Mouse (Mus musculus) neural tube, embryonic 15.5 days (tissue): ENCODE data around the gene Gm10203. TPM values are rescaled to one million over a fixed set of nuclear protein-coding genes. Genes with fewer than 3 reads are reported as not detected.
"Not testable (repeated sequence)": the region's sequence is repeated elsewhere in the genome, so short reads cannot be mapped to it uniquely, and the experiment has no call there.

Source experiments
- ATAC-seq: fragments of 200-750 bp; cut with Nextera tagmentation; 2 replicates; pipeline ENCODE4 v1.8.0; 2017; ENCODE audit warnings: mild to moderate bottlenecking, moderate TSS enrichment, moderate library complexity; ENCODE audit not compliant: low FRiP score
- H3K27ac ChIP-seq: fragments of 300-500 bp; sonication (generic); replicated peaks from 2 replicates; pipeline ENCODE4 v1.5.1; 2015; ENCODE audit warnings: mild to moderate bottlenecking, inconsistent platforms
- H3K27me3 ChIP-seq: fragments of 300-500 bp; sonication (generic); replicated peaks from 2 replicates; pipeline ENCODE4 v1.6.1; 2015; ENCODE audit warnings: inconsistent platforms
- H3K36me3 ChIP-seq: fragments of 300-500 bp; sonication (generic); 2 replicates; pipeline ENCODE4 v1.6.1; 2015; ENCODE audit warnings: inconsistent platforms
- H3K4me1 ChIP-seq: fragments of 300-500 bp; sonication (generic); 2 replicates; pipeline ENCODE4 v1.6.1; 2015; ENCODE audit warnings: inconsistent platforms
- H3K4me2 ChIP-seq: fragments of 300-500 bp; sonication (generic); 2 replicates; pipeline ENCODE4 v1.6.1; 2015; ENCODE audit warnings: inconsistent platforms, mild to moderate bottlenecking, moderate library complexity
- H3K4me3 ChIP-seq: fragments of 300-500 bp; sonication (generic); replicated peaks from 2 replicates; pipeline ENCODE4 v1.5.1; 2015; ENCODE audit warnings: mild to moderate bottlenecking, inconsistent platforms
- H3K9ac ChIP-seq: fragments of 300-500 bp; sonication (generic); replicated peaks from 2 replicates; pipeline ENCODE4 v1.6.1; 2015; ENCODE audit warnings: mild to moderate bottlenecking, inconsistent platforms
- H3K9me3 ChIP-seq: fragments of 300-500 bp; sonication (generic); replicated peaks from 2 replicates; pipeline ENCODE4 v1.6.1; 2016; ENCODE audit warnings: inconsistent platforms
- WGBS: fragments of 180-500 bp; shearing (Covaris S2); methylation state at CpG from one replicate; pipeline ENCODE4 v1.1.7; 2015; ENCODE audit warnings: mixed read lengths; 5-methylcytosine and 5-hydroxymethylcytosine counted together
- polyA plus RNA-seq: library from polyadenylated mRNA; unstranded; fragments of >200 nt; fragmentation: Nextera tagmentation; extraction: Ambion mirVana; gene quantifications from 2 replicates; pipeline ENCODE4 v1.2.1, GENCODE M21; 2015

Gene Gm10203
- polyA plus RNA-seq = not detected in 2 replicates

- WGBS = 78% methylated on average over 8 of the region's 8 CpGs
- ATAC-seq, H3K4me3 ChIP-seq, H3K9ac ChIP-seq, H3K27me3 ChIP-seq, H3K9me3 ChIP-seq, H3K27ac ChIP-seq, H3K4me2 ChIP-seq, H3K4me1 ChIP-seq, H3K36me3 ChIP-seq: not testable (repeated sequence)
These were observed at the start of gene Gm10203 for GRCm38 (mm10) chr6:149129870-149130269. Gene Gm10203, plus strand, starts transcription at chr6:149130170.

GRCm38 (mm10) chr6:149092406-149092805, 37.6 kb upstream of the Gm10203 start:
- Histone ChIP-seq H3K9me3 (no peaks in the 10 kb centered on the region), H3K4me2 (no peak overlapping the region), H3K27me3 (no peaks in the 10 kb centered on the region), H3K4me3 (no peak overlapping the region), H3K36me3 (no peaks in the 10 kb centered on the region), H3K9ac (no peak overlapping the region), H3K4me1 (0 out of 2 replicates have a peak, but pooled peaks cover 5% of the 10 kb centered on the region), H3K27ac (no peak overlapping the region)
- WGBS = 97% methylated on average over 6 of the region's 6 CpGs
- no peak for ATAC-seq

- Histone ChIP-seq H3K27me3 (no peaks in the 10 kb centered on the region), H3K4me2 (no peak overlapping the region), H3K27ac (no peak overlapping the region), H3K9me3 (no peaks in the 10 kb centered on the region), H3K9ac (no peak overlapping the region), H3K4me3 (no peak overlapping the region), H3K4me1 (0 out of 2 replicates have a peak, but pooled peaks cover 5% of the 10 kb centered on the region), H3K36me3 (no peaks in the 10 kb centered on the region)
- 71% methylated on average over 5 of the region's 5 CpGs for WGBS
- ATAC-seq = no peak
These were observed 36.5 kb upstream of the Gm10203 start for GRCm38 (mm10) chr6:149093465-149093864.

GRCm38 (mm10) chr6:149094555-149094954, 35.4 kb upstream of the Gm10203 start:
- Histone ChIP-seq H3K4me1 (peaks cover 10% of the 10 kb centered on the region), H3K4me3 (no peak overlapping the region), H3K9ac (no peak overlapping the region), H3K9me3 (no peaks in the 10 kb centered on the region), H3K27ac (no peak overlapping the region), H3K4me2 (no peak overlapping the region), H3K27me3 (no peaks in the 10 kb centered on the region), H3K36me3 (no peaks in the 10 kb centered on the region)
- ATAC-seq = no peak
- 81% methylated on average over 1 of the region's 1 CpGs for WGBS

DNA sequence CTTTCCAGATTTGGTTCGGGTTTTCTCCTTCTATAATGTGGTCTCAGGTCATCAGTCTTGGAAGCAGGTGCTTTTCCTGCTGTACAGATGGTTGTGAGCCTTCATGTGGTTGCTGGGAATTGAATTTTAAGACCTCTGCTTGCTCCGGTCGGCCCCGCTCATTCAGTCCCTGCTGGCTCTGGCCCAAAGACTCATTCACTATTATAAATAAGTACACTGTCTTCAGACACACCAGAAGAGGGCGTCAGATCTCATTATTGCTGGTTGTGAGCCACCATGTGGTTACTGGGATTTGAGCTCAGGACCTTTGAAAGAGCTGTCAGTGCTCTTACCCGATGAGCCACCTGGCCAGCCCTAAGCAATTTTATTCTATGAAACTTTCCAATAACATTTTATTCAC, 34.6 kb upstream of the Gm10203 start:
- H3K9ac ChIP-seq = no peak overlapping the region
- H3K27me3 ChIP-seq = no peaks in the 10 kb centered on the region
- WGBS = 47% methylated on average over 6 of the region's 6 CpGs
- H3K4me3 ChIP-seq = no peak overlapping the region
- no peaks in the 10 kb centered on the region for H3K9me3 ChIP-seq
- H3K27ac ChIP-seq = no peak overlapping the region
- no peaks in the 10 kb centered on the region for H3K36me3 ChIP-seq
- ATAC-seq = no peak
- H3K4me2 ChIP-seq = no peak overlapping the region
- peaks cover 12% of the 10 kb centered on the region for H3K4me1 ChIP-seq

DNA sequence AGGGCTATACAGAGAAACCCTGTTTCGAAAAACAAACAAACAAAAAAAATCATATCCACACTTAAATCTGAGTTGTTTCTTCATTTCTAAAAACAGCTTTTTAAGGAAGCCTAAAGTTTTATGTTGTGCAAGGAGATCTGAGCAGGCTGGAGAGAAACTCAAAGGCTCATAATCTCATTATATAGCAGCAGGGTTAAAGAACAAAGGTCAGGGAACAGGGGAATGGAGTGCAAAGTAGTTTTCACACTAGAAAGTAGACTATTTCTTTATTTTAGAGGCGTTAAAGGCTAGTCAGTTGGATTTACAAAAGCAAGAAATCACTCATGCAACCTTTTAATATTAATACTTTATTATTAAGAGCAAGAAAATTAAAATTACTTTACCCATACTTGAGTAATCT, 33.7 kb upstream of the Gm10203 start:
- H3K4me3 ChIP-seq = no peak overlapping the region

DNA sequence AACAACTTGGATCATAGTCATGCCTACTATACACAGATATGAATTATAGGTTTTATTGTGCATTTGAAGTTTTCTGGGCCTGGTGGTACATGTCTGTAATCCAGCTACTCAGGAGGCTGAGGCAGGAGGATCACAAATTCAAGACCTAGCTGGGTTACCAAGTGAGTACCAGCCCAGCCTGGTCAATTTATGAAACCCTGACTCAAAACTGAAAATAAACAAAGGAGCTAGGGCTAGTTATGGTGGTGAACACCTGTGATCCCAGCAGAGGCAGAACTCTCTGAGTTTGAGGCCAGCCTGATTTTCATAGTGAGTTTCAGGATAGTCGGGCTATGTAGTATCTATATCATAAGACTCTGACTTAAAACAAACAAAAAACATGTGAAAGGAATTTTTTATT, 32.7 kb upstream of the Gm10203 start:
- Histone ChIP-seq H3K27ac (no peak overlapping the region), H3K9ac (no peak overlapping the region), H3K27me3 (no peaks in the 10 kb centered on the region), H3K4me2 (no peak overlapping the region), H3K4me1 (peaks cover 14% of the 10 kb centered on the region), H3K36me3 (no peaks in the 10 kb centered on the region), H3K4me3 (no peak overlapping the region), H3K9me3 (no peaks in the 10 kb centered on the region)
- 97% methylated on average over 1 of the region's 1 CpGs for WGBS
- ATAC-seq = no peak

More for the DNA sequence above, 33.7 kb upstream of the Gm10203 start:
- Histone ChIP-seq H3K4me1 (peaks cover 12% of the 10 kb centered on the region), H3K27me3 (no peaks in the 10 kb centered on the region), H3K27ac (no peak overlapping the region), H3K9ac (no peak overlapping the region), H3K9me3 (no peaks in the 10 kb centered on the region), H3K4me2 (no peak overlapping the region), H3K36me3 (no peaks in the 10 kb centered on the region)
- WGBS = 91% methylated on average over 2 of the region's 2 CpGs
- ATAC-seq = no peak

DNA sequence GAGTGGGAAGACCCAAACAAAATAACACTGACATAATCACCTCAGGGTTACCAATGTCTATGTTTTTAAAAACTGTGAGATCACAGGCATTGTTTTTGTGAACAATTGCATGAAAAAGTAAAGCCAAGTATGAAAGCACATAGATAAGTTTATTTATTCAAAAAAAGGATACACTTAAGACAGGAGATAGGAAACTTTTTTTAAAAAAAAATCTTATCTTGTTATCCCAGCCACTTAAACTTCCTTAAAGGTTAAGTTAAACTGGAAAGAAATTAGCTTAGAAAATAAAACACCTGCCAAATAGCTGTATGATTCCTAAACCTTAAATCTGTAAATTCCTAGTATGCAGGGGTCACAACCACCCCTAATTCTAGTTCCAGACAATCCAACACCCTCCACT, 31.0 kb upstream of the Gm10203 start:
- ATAC-seq = no peak
- H3K9ac ChIP-seq = no peak overlapping the region
- H3K27ac ChIP-seq = no peak overlapping the region
- H3K36me3 ChIP-seq = no peaks in the 10 kb centered on the region
- H3K4me2 ChIP-seq = peak overlapping the region; percentile 64
- H3K9me3 ChIP-seq = no peaks in the 10 kb centered on the region
- H3K27me3 ChIP-seq = no peaks in the 10 kb centered on the region
- peaks cover 14% of the 10 kb centered on the region for H3K4me1 ChIP-seq
- H3K4me3 ChIP-seq = peak overlapping the region; percentile 24

GRCm38 (mm10) chr6:149100174-149101075, 29.5 kb upstream of the Gm10203 start:
- 1% methylated on average over 52 of the region's 52 CpGs for WGBS
- Histone ChIP-seq H3K4me3 (peak overlapping the region; percentile 93), H3K4me1 (peaks cover 11% of the 10 kb centered on the region), H3K4me2 (peak overlapping the region; percentile 64), H3K9ac (peak overlapping the region; percentile 96), H3K27me3 (no peaks in the 10 kb centered on the region), H3K27ac (peak overlapping the region; percentile 98), H3K36me3 (no peaks in the 10 kb centered on the region), H3K9me3 (no peaks in the 10 kb centered on the region)
- peak; percentile 50 for ATAC-seq

DNA sequence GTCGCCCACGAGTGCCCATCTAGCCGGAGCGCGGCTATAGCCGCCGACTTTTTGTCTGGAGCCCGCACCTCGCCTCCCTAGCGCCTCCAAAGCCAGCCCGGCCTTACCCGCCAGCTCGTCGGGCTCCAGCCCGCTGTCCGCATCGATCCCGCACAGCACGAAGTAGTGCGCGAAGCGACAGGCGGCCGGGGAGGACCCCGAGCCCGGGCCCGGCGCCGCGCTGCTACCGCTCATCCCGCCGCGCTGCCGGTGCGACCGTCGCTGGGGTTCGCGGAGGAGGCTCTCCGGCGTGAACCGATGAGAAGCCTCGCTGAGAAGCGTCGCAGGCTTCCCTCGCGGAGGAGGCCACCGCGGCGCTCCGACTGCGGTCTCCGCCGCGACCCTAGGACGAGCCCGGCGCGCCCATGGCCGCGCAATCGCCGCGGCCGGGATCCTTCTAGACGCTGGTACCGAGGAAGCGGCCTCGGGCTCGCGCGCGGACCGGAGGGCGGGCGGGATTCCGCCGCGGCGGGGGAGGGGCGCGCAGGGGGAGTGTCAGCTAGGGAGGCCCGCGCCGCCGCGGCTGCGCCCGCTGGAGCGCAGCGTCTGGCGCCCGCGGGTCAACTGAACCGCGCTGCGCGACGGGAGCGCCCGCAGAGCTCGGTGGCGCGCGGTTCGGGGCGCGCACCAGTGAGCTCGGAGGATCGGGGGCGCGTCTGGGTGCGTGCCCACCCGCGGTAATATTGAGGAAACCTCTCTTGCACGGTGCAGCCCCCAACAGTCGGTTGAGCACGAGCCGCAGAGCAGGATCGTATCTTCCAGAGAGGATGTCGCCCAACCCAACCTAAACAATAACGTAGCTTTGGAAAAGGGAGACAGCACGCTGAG, 28.7 kb upstream of the Gm10203 start, which contains the start of gene Dennd5b:
Dennd5b (minus strand) TSS at position 605 of the 867 bp plus-strand sequence.
- no peaks in the 10 kb centered on the region for H3K27me3 ChIP-seq
- H3K4me2 ChIP-seq = peak within 1 kb of the TSS; percentile 64
- peak within 1 kb of the TSS; percentile 96 for H3K9ac ChIP-seq
- WGBS = under 1% methylated on average over 115 of the region's 124 CpGs
- peak within 1 kb of the TSS; percentile 98 for H3K27ac ChIP-seq
- peak; percentile 95 for ATAC-seq
- peak within 1 kb of the TSS; percentile 93 for H3K4me3 ChIP-seq
- H3K36me3 ChIP-seq = no peaks in the 10 kb centered on the region
- H3K9me3 ChIP-seq = no peaks in the 10 kb centered on the region
- H3K4me1 ChIP-seq = peaks cover 9% of the 10 kb centered on the region

DNA sequence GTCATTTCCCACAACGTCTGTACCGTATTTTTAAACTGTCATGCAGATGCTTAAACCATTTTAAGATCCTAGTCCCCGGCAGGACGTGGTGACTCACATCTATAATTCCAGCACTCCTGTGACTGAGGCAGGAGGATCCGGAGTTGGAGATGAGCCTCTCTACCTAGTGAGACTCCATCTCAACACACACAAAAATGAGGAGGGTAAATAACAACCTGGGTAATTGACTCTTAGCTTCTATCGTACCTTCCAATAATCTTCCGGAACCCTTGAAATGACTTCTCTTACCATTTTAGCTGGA, 28.1 kb upstream of the Gm10203 start:
- Histone ChIP-seq H3K9ac (peak overlapping the region; percentile 96), H3K4me2 (peak overlapping the region; percentile 64), H3K4me3 (peak overlapping the region; percentile 93), H3K4me1 (peaks cover 9% of the 10 kb centered on the region), H3K27ac (peak overlapping the region; percentile 98), H3K9me3 (no peaks in the 10 kb centered on the region), H3K36me3 (no peaks in the 10 kb centered on the region), H3K27me3 (no peaks in the 10 kb centered on the region)
- 7% methylated on average over 7 of the region's 7 CpGs for WGBS
- peak; percentile 43 for ATAC-seq
